Mouse (Mus musculus) liver, postnatal 0 days (tissue): ENCODE results near the gene Pcgf2. TPM values are rescaled to one million over a fixed set of nuclear protein-coding genes. Genes with fewer than 3 reads are reported as not detected.

Experiments
- ATAC-seq: fragments of 200-750 bp; cut with Nextera tagmentation; 2 replicates; pipeline ENCODE4 v1.8.0; 2017; ENCODE audit warnings: mild to moderate bottlenecking, moderate library complexity
- DNase-seq: peaks from one replicate; pipeline ENCODE4 v3.0.0-alpha.2; 2016
- H3K27ac ChIP-seq: fragments of 300-500 bp; sonication (generic); 2 replicates; pipeline ENCODE4 v1.5.1; 2014; ENCODE audit warnings: antibody characterized with exemption, moderate library complexity, mild to moderate bottlenecking, low read depth
- H3K27me3 ChIP-seq: fragments of 300-500 bp; sonication (generic); 2 replicates; pipeline ENCODE4 v1.6.1; 2014; ENCODE audit warnings: low read length, control low read depth, mixed read lengths; ENCODE audit not compliant: insufficient read depth
- H3K36me3 ChIP-seq: fragments of 300-500 bp; sonication (generic); replicated peaks from 2 replicates; pipeline ENCODE4 v1.6.1; 2014; ENCODE audit warnings: mild to moderate bottlenecking, control low read depth, low read length, moderate library complexity, mixed read lengths; ENCODE audit not compliant: insufficient read depth
- H3K4me1 ChIP-seq: fragments of 300-500 bp; sonication (generic); 2 replicates; pipeline ENCODE4 v1.6.1; 2014; ENCODE audit warnings: antibody characterized with exemption, mild to moderate bottlenecking, control low read depth; ENCODE audit not compliant: insufficient read depth
- H3K4me2 ChIP-seq: fragments of 300-500 bp; sonication (generic); 2 replicates; pipeline ENCODE4 v1.6.1; 2014; ENCODE audit warnings: low read depth, mild to moderate bottlenecking, low read length, moderate library complexity, mixed read lengths
- H3K4me3 ChIP-seq: fragments of 300-500 bp; sonication (generic); 2 replicates; pipeline ENCODE4 v1.5.1; 2014; ENCODE audit warnings: low read depth, low read length
- H3K9ac ChIP-seq: fragments of 300-500 bp; sonication (generic); replicated peaks from 2 replicates; pipeline ENCODE4 v1.6.1; 2014; ENCODE audit warnings: mild to moderate bottlenecking, moderate library complexity
- H3K9me3 ChIP-seq: fragments of 300-500 bp; sonication (generic); 2 replicates; pipeline ENCODE4 v1.6.1; 2016; ENCODE audit warnings: mild to moderate bottlenecking, control low read depth, low read length, mixed read lengths
- CTCF ChIP-seq: sonication (generic); IDR thresholded peaks from 2 replicates; pipeline ENCODE4 v1.5.1; 2016; ENCODE audit warnings: antibody characterized with exemption, low read depth
- EP300 ChIP-seq: IDR thresholded peaks from 2 replicates; pipeline ENCODE4 v1.6.1; 2016; ENCODE audit warnings: antibody characterized with exemption, low read depth, mild to moderate bottlenecking
- WGBS: fragments of 180-500 bp; shearing (Covaris S2); extraction: QIAGEN DNeasy Blood & Tissue Kit; methylation state at CpG from one replicate; pipeline ENCODE4 v1.1.7; 2014; ENCODE audit not compliant: insufficient replicate concordance; 5-methylcytosine and 5-hydroxymethylcytosine counted together
- polyA plus RNA-seq: library from polyadenylated mRNA; unstranded; fragments of >200 nt; fragmentation: Nextera tagmentation; extraction: Ambion mirVana; gene quantifications from 2 replicates; pipeline ENCODE4 v1.2.1, GENCODE M21; 2015

The Pcgf2 gene
- polyA plus RNA-seq, 1 experiment from 2014 or later = 1.9 TPM

- DNase-seq (no peak), ATAC-seq (no peak)
- H3K4me2 ChIP-seq = no peak overlapping the region
- no peak overlapping the region for H3K27ac ChIP-seq
- H3K27me3 ChIP-seq = peaks cover 5% of the 10 kb centered on the region; the same call in 1 of the 2 replicates
- no peak for TF ChIP-seq EP300
- no peak for TF ChIP-seq CTCF
- no peaks in the 10 kb centered on the region for H3K9me3 ChIP-seq
- H3K4me3 ChIP-seq = no peak overlapping the region
- H3K36me3 ChIP-seq = peaks cover 14% of the 10 kb centered on the region
- 82% methylated on average over 15 of the region's 15 CpGs for WGBS
- H3K9ac ChIP-seq = no peak overlapping the region
- no peaks in the 10 kb centered on the region for H3K4me1 ChIP-seq
These were observed 31.0 kb downstream of the Pcgf2 start for GRCm38 (mm10) chr11:97669268-97669667.

GRCm38 (mm10) chr11:97668160-97668559 lies 32.1 kb downstream of the Pcgf2 start:
- Histone ChIP-seq H3K27ac (no peak overlapping the region), H3K9me3 (no peaks in the 10 kb centered on the region), H3K4me3 (no peak overlapping the region), H3K4me2 (no peak overlapping the region), H3K27me3 (peaks cover 12% of the 10 kb centered on the region), H3K9ac (no peak overlapping the region), H3K4me1 (no peaks in the 10 kb centered on the region), H3K36me3 (peaks cover 6% of the 10 kb centered on the region)
- ATAC-seq = no peak
- TF ChIP-seq CTCF (no peak), EP300 (no peak)
- DNase-seq = no peak
- WGBS = 87% methylated on average over 7 of the region's 7 CpGs

GRCm38 (mm10) chr11:97666794-97667193 lies 33.5 kb downstream of the Pcgf2 start:
- WGBS = 79% methylated on average over 15 of the region's 15 CpGs
- ATAC-seq (no peak), DNase-seq (no peak)
- peaks cover 19% of the 10 kb centered on the region for H3K27me3 ChIP-seq
- no peak overlapping the region for H3K4me2 ChIP-seq
- no peak overlapping the region for H3K4me3 ChIP-seq
- H3K4me1 ChIP-seq = peaks cover 5% of the 10 kb centered on the region; the same call in 1 of the 2 replicates
- H3K27ac ChIP-seq = no peak overlapping the region
- H3K9me3 ChIP-seq = no peaks in the 10 kb centered on the region
- no peak overlapping the region for H3K9ac ChIP-seq
- TF ChIP-seq EP300 (no peak), CTCF (no peak)
- peaks cover 3% of the 10 kb centered on the region for H3K36me3 ChIP-seq

DNA sequence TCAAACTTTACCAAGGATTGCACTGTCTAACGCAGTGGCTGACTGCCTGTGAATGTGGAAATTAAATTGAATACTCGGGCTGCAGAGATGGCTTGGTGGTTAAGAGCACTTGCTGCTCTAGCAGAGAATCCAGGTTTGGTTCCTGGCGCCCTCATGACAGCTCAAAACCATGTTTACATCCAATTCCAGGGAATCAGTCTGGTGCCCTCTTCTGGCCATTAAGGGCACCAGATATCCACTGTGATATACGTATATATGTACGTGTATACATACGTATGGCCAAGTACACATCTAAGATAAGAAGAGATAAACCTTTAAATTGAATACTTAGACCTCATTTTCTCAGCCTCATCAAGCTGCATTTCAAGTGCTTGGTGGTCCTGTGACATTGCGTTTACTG lies 34.1 kb downstream of the Pcgf2 start:
- H3K4me2 ChIP-seq = no peak overlapping the region
- no peak overlapping the region for H3K27ac ChIP-seq
- peaks cover 11% of the 10 kb centered on the region; the same call in 1 of the 2 replicates for H3K4me1 ChIP-seq
- H3K4me3 ChIP-seq = no peak overlapping the region
- H3K9me3 ChIP-seq = no peaks in the 10 kb centered on the region
- H3K36me3 ChIP-seq = peaks cover 3% of the 10 kb centered on the region
- 83% methylated on average over 7 of the region's 7 CpGs for WGBS
- no peak overlapping the region for H3K9ac ChIP-seq
- peaks cover 24% of the 10 kb centered on the region for H3K27me3 ChIP-seq
- no peak for ATAC-seq
- DNase-seq = no peak
- TF ChIP-seq EP300 (no peak), CTCF (peak; percentile 52)

- H3K36me3 ChIP-seq = peaks cover 3% of the 10 kb centered on the region
- H3K27ac ChIP-seq = no peak overlapping the region
- H3K9ac ChIP-seq = no peak overlapping the region
- no peak overlapping the region for H3K4me2 ChIP-seq
- DNase-seq = no peak
- peaks cover 18% of the 10 kb centered on the region for H3K4me1 ChIP-seq
- TF ChIP-seq EP300 (no peak), CTCF (no peak)
- no peak overlapping the region for H3K4me3 ChIP-seq
- no peak for ATAC-seq
- WGBS = 89% methylated on average over 13 of the region's 13 CpGs
- H3K9me3 ChIP-seq = no peaks in the 10 kb centered on the region
- peaks cover 32% of the 10 kb centered on the region for H3K27me3 ChIP-seq
These were observed 34.9 kb downstream of the Pcgf2 start for GRCm38 (mm10) chr11:97665431-97665830.

GRCm38 (mm10) chr11:97664771-97665240 lies 35.5 kb downstream of the Pcgf2 start:
- Histone ChIP-seq H3K4me3 (0 out of 2 replicates have a peak overlapping the region, but pooled peaks have one; percentile 69), H3K9ac (no peak overlapping the region), H3K36me3 (peaks cover 3% of the 10 kb centered on the region), H3K4me1 (peaks cover 19% of the 10 kb centered on the region), H3K9me3 (no peaks in the 10 kb centered on the region), H3K4me2 (peak overlapping the region; percentile 84; the same call in 1 of the 2 replicates), H3K27me3 (peaks cover 33% of the 10 kb centered on the region), H3K27ac (no peak overlapping the region)
- 35% methylated on average over 6 of the region's 6 CpGs for WGBS
- ATAC-seq = no peak
- TF ChIP-seq EP300 = no peak
- peak; percentile 21; the same call in 1 of the 2 replicates for TF ChIP-seq CTCF
- DNase-seq = no peak
